Mouse (Mus musculus): ENCODE results near the gene Gm8024.
"Not testable (repeated sequence)": the region's sequence is repeated elsewhere in the genome, so short reads cannot be mapped to it uniquely, and the experiment has no call there.

Gene Gm8024

GRCm38 (mm10) chr14:42524182-42524581 lies at the start of gene Gm8024:
TSS of gene Gm8024 (minus strand) at chr14:42524282.
- DNase-seq: not testable (repeated sequence)

GRCm38 (mm10) chr14:42543170-42543701 lies 19.2 kb upstream of the Gm8024 start:
- peak; percentile 3 to 8 for DNase-seq

GRCm38 (mm10) chr14:42542316-42543169 lies 18.5 kb upstream of the Gm8024 start:
- not testable (repeated sequence) for DNase-seq

- not testable (repeated sequence) for DNase-seq
Measured at GRCm38 (mm10) chr14:42502249-42502648, 21.8 kb downstream of the Gm8024 start, which contains the start of gene Gm8020. TSS of gene Gm8020 (minus strand) at chr14:42502349.

Measured in cerebellum, postnatal 36 days (tissue).